Mouse (Mus musculus) midbrain, embryonic 12.5 days (tissue): ENCODE results near the gene Gdpd1. TPM values are rescaled to one million over a fixed set of nuclear protein-coding genes. Genes with fewer than 3 reads are reported as not detected.

Experiments
- ATAC-seq: fragments of 200-750 bp; cut with Nextera tagmentation; 2 replicates; pipeline ENCODE4 v1.8.0; 2017; ENCODE audit warnings: low read depth, moderate TSS enrichment, moderate library complexity; ENCODE audit not compliant: low FRiP score
- H3K27ac ChIP-seq: fragments of 300-500 bp; sonication (generic); replicated peaks from 2 replicates; pipeline ENCODE4 v1.5.1; 2016; ENCODE audit warnings: mild to moderate bottlenecking
- H3K27me3 ChIP-seq: fragments of 300-500 bp; sonication (generic); 2 replicates; pipeline ENCODE4 v1.6.1; 2016; ENCODE audit warnings: mild to moderate bottlenecking
- H3K36me3 ChIP-seq: fragments of 300-500 bp; sonication (generic); 2 replicates; pipeline ENCODE4 v1.6.1; 2016
- H3K4me1 ChIP-seq: fragments of 300-500 bp; sonication (generic); 2 replicates; pipeline ENCODE4 v1.6.1; 2016
- H3K4me2 ChIP-seq: fragments of 300-500 bp; sonication (generic); replicated peaks from 2 replicates; pipeline ENCODE4 v1.6.1; 2016; ENCODE audit warnings: mild to moderate bottlenecking, moderate library complexity
- H3K4me3 ChIP-seq: fragments of 300-500 bp; sonication (generic); 2 replicates; pipeline ENCODE4 v1.5.1; 2016; ENCODE audit warnings: mild to moderate bottlenecking
- H3K9ac ChIP-seq: fragments of 300-500 bp; sonication (generic); replicated peaks from 2 replicates; pipeline ENCODE4 v1.6.1; 2016; ENCODE audit warnings: mild to moderate bottlenecking, moderate library complexity
- H3K9me3 ChIP-seq: fragments of 300-500 bp; sonication (generic); 2 replicates; pipeline ENCODE4 v1.6.1; 2016; ENCODE audit warnings: mild to moderate bottlenecking
- WGBS: fragments of 180-500 bp; shearing (Covaris S2); methylation state at CpG from one replicate; pipeline ENCODE4 v1.1.7; 2016; 5-methylcytosine and 5-hydroxymethylcytosine counted together
- polyA plus RNA-seq: library from polyadenylated mRNA; unstranded; fragments of >200 nt; fragmentation: Nextera tagmentation; extraction: Ambion mirVana; gene quantifications from 2 replicates; pipeline ENCODE4 v1.2.1, GENCODE M21; 2016

Gene Gdpd1
- polyA plus RNA-seq, 1 experiment from 2014 or later: 120 TPM

DNA sequence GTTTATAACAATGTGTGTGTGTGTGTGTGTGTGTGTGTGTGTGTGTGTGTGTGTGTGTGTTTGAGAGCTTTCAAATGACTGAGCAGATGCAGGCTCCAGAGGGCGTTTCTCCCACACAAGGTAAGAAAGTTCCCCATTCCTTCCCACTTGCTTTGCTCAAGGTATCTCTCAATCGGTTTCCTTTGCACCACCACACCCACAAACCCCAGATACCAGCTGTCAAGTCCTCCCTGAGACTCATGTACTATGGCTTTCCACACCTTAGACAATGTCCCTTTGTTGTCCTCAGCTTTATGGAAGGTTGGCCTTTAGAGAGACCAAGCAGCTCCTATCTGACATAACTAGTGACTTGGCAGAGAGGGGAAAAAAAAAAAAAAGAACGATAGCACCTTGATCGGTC, 51.1 kb downstream of the Gdpd1 start:
- WGBS: 87% methylated on average over 3 of the region's 4 CpGs
- no peak overlapping the region for H3K4me2 ChIP-seq
- no peaks in the 10 kb centered on the region for H3K4me1 ChIP-seq
- no peak overlapping the region for H3K9ac ChIP-seq
- no peak overlapping the region for H3K27ac ChIP-seq
- H3K4me3 ChIP-seq: no peak overlapping the region
- no peaks in the 10 kb centered on the region for H3K9me3 ChIP-seq
- no peaks in the 10 kb centered on the region for H3K27me3 ChIP-seq
- no peaks in the 10 kb centered on the region for H3K36me3 ChIP-seq
- no peak for ATAC-seq

DNA sequence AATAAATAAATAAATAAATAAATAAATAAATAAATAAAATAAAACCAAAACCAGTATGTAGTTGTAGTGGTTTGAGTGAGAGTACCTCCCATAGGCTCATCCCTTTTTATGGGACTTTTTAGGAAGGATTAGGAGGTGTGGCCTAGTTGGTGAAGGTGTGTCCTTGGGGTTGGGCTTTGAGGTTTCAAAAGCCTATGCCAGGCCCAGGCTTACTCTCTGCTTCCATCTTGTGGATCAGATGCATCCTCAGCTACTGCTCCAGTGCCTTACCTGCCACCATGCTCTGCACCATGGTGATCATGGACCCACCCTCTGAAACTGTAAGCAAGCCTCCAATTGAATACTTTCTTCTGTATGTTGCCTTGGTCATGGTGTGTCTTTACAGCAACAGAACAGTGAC, 52.3 kb downstream of the Gdpd1 start:
- H3K27me3 ChIP-seq: no peaks in the 10 kb centered on the region
- H3K36me3 ChIP-seq: no peaks in the 10 kb centered on the region
- H3K4me2 ChIP-seq: no peak overlapping the region
- no peak overlapping the region for H3K9ac ChIP-seq
- no peak overlapping the region for H3K27ac ChIP-seq
- no peaks in the 10 kb centered on the region for H3K4me1 ChIP-seq
- no peak overlapping the region for H3K4me3 ChIP-seq
- no peak for ATAC-seq
- H3K9me3 ChIP-seq: no peaks in the 10 kb centered on the region

DNA sequence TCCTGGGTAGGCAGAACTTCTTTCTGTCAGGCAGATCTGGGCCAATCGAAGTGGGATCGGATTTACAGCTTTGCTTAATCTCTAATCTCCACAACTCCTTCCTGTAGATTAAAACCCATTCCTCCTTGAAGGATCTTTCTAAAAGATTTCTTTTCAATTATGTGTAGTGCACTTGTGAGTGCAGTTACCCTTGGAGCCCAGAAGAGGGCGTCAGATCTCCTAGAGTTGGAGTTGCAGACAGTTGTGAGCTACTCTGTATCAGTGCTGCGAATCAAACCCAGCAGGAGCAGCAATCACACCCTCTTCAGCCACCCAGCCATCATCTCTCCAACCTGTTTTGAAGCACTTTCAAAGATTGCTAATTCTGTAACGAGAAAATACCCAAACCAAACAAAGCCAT, 53.4 kb downstream of the Gdpd1 start:
- Histone ChIP-seq H3K9me3 (no peaks in the 10 kb centered on the region), H3K9ac (no peak overlapping the region)

DNA sequence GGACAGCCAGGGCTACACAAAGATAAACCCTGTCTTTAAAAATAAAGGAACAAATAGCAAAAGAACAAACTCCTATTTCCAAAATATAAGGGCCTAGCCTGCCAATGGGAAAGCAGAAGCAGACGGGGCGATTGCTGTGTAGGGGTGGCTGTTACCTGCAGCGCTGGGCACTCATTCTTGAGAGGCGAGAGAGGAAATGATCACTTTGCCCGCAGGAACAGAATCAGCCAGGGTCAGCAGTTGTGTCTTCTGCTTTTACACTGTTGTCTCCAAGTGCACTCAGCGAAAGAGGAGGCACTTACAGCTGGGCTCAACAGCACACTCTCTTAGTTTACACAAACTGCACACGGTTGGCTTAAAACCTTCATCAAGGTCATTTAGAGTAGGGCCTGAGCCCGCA, 54.4 kb downstream of the Gdpd1 start:
- no peaks in the 10 kb centered on the region for H3K27me3 ChIP-seq
- no peak overlapping the region for H3K27ac ChIP-seq
- H3K4me2 ChIP-seq: no peak overlapping the region
- H3K9ac ChIP-seq: no peak overlapping the region
- 90% methylated on average over 8 of the region's 8 CpGs for WGBS
- no peaks in the 10 kb centered on the region for H3K4me1 ChIP-seq
- H3K36me3 ChIP-seq: no peaks in the 10 kb centered on the region
- no peaks in the 10 kb centered on the region for H3K9me3 ChIP-seq
- no peak for ATAC-seq
- H3K4me3 ChIP-seq: no peak overlapping the region

More for the DNA sequence above, 53.4 kb downstream of the Gdpd1 start:
- Histone ChIP-seq H3K36me3 (no peaks in the 10 kb centered on the region), H3K4me3 (no peak overlapping the region), H3K4me2 (no peak overlapping the region), H3K4me1 (no peaks in the 10 kb centered on the region), H3K27me3 (no peaks in the 10 kb centered on the region), H3K27ac (no peak overlapping the region)
- 82% methylated on average over 5 of the region's 5 CpGs for WGBS
- no peak for ATAC-seq

DNA sequence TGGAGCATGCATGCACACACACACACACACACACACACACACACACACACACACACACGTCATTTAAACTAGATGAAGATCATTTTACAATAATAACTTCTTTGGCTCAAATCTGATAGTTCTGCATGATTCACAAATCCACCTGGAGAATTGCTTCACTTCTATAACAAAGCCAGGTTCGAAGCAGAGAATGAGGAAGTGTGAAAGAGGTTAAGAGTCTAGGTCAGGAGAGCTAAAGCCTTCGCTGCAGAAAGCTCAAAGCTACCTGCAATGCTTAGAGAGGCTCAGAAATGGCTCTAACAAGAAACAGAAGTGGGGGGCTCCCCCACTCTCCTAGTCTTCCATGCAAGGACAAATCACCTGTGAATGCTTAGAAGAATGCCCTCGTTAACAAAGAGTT, 55.8 kb downstream of the Gdpd1 start:
- H3K4me3 ChIP-seq: no peak overlapping the region
- H3K36me3 ChIP-seq: no peaks in the 10 kb centered on the region
- H3K4me1 ChIP-seq: no peaks in the 10 kb centered on the region
- H3K27ac ChIP-seq: no peak overlapping the region
- no peak overlapping the region for H3K9ac ChIP-seq
- no peak overlapping the region for H3K4me2 ChIP-seq
- H3K9me3 ChIP-seq: no peaks in the 10 kb centered on the region
- H3K27me3 ChIP-seq: no peaks in the 10 kb centered on the region
- no peak for ATAC-seq
- 82% methylated on average over 4 of the region's 4 CpGs for WGBS

DNA sequence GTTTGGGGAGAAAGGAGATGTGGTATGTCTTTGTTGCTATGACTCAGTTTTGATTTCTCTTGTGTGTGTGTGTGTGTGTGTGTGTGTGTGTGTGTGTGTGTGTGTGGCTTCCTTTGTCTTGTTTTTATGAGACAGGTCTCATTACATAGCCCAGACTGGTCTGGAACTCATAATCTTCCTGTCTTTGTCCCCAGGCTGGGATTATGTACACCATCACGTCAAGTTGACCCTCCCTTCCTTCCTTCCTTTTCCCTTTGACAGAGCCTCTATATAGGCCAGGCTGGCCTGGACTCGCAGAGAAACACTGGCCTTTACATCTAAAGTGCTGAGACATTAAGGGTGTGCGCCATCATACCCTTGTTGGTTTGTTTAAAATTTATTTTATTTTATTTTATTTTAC, 58.2 kb downstream of the Gdpd1 start:
- Histone ChIP-seq H3K27ac (no peak overlapping the region), H3K4me3 (no peak overlapping the region), H3K9ac (no peak overlapping the region), H3K4me1 (no peaks in the 10 kb centered on the region), H3K9me3 (no peaks in the 10 kb centered on the region), H3K27me3 (no peaks in the 10 kb centered on the region), H3K4me2 (no peak overlapping the region), H3K36me3 (no peaks in the 10 kb centered on the region)
- no peak for ATAC-seq
- 70% methylated on average over 3 of the region's 3 CpGs for WGBS

DNA sequence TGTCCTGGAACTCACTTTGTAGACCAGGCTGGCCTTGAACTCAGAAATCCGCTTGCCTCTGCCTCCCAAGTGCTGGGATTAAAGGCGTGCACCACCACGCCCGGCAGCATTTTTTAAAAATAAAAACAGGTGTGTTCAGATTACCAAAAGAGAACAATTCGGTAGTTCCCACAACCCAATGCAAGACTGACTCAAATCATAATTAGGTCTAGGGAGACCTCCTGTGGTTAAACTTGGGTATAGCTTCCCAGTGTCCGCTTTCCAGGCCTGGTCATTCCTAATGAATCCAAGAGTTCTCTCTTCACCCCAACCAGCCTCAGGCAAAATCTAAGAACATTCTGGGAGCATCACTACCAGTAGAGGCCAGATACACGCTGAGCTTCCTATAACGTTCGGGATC, 63.4 kb downstream of the Gdpd1 start:
- 20% methylated on average over 9 of the region's 9 CpGs for WGBS

DNA sequence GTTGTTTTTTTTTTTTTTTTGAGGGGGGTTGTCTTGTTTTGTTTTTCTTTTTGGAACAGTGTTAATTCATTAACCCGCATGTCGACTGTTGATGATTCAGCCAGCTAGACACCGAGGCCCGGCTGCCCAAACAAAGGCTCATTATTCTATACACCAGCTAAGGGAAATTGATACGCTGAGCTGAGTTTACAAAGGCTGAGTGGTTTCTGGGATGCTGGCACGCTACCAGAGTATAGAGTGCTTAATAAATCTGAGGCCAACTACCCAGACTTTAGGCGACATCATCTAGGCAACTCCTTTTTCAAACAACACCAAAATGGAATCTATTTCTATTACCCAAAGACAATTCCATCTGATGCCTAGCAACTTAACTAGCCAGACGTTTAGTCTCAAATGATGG, 66.5 kb downstream of the Gdpd1 start:
- Histone ChIP-seq H3K4me2 (no peak overlapping the region), H3K27ac (peak overlapping the region; percentile 39; the same call in 1 of the 2 replicates), H3K27me3 (no peaks in the 10 kb centered on the region), H3K9me3 (no peaks in the 10 kb centered on the region), H3K9ac (no peak overlapping the region), H3K4me3 (no peak overlapping the region), H3K4me1 (peaks cover 11% of the 10 kb centered on the region), H3K36me3 (no peaks in the 10 kb centered on the region)
- ATAC-seq: 0 out of 2 replicates have a peak, but pooled peaks have one; percentile 30
- WGBS: 30% methylated on average over 8 of the region's 8 CpGs

More for the DNA sequence above, 63.4 kb downstream of the Gdpd1 start:
- H3K4me1 ChIP-seq: peaks cover 11% of the 10 kb centered on the region
- H3K36me3 ChIP-seq: no peaks in the 10 kb centered on the region
- no peak overlapping the region for H3K9ac ChIP-seq
- H3K27ac ChIP-seq: no peak overlapping the region
- H3K9me3 ChIP-seq: no peaks in the 10 kb centered on the region
- ATAC-seq: no peak
- H3K4me2 ChIP-seq: no peak overlapping the region
- no peaks in the 10 kb centered on the region for H3K27me3 ChIP-seq
- no peak overlapping the region for H3K4me3 ChIP-seq

DNA sequence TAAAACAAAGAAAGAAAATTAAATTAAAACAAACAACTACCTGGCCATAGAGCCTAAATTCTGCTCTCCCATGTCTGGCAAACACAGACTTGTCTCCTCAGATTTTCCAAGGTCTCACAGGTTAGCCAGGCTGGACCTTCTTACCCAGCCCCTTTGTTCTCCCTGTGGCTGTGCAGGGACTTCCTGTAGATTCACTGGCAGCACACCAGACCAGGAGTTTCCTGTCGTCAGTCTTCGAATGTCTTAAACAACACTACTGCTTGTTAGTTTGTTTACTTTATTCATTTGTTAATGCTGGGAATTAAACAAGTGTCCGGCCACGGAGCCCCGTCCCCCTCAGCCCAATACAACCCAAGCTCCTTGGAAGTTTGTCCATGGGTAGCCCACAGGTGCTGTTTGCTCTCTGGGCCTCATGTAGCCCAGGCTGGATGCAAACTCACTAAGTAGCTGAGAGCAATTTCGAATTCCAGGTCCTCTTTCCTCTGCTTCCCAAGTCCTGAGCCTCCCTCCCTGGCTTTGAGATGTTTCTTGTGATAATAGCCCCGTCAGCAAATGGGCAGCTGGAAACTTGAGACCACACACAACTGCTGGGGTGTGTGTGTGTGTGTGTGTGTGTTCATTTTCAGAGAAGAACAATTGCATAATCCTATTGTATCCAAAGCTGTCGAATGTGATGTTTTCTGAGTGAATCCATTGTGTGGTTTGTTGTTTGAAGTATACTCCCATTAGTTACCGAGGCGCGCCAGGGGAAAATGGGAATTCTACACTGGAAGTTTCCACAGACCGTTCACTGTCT, 68.7 kb downstream of the Gdpd1 start:
- no peak overlapping the region for H3K27ac ChIP-seq

DNA sequence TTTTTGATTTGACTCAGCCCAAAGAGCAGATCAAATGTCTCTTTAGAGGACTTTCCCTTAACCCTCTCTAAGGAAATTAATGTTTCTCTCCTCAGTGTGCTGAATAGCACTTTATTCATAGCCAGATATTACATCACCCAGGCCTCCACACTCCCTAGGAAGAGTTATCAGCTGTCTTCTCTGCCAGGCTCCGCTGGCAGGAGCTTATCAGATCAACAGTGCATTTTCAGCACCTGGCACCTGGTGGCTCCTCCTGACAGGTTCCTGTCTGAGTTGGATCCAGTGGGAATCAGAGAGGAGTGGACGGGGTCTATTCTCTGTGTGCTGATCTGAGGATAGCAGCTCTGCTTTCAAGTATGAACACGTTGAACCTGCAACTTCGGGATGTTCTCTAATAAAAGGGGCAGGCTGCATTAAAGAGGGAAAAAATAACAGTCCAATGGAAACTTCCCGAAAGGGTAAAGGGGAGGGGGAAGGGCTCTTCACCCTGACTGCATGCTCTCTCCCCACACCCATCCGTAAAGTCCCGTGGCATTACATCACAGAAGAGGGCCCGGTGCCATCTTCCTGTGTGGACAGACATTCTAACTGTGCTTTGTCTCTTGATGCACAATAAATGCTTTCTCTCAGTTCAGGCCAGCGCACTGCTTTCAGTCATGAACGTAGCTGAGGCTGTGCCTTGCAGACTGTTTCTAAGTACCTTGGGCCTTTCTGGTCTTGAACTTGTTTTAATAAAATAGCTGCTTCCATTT, 71.6 kb downstream of the Gdpd1 start:
- Histone ChIP-seq H3K9me3 (no peaks in the 10 kb centered on the region), H3K36me3 (no peaks in the 10 kb centered on the region), H3K27ac (no peak overlapping the region), H3K4me1 (peaks cover 3% of the 10 kb centered on the region; the same call in 1 of the 2 replicates), H3K9ac (no peak overlapping the region), H3K4me2 (no peak overlapping the region), H3K27me3 (no peaks in the 10 kb centered on the region; the same call in 1 of the 2 replicates), H3K4me3 (no peak overlapping the region)
- 85% methylated on average over 10 of the region's 10 CpGs for WGBS
- no peak for ATAC-seq

More for the DNA sequence above, 68.7 kb downstream of the Gdpd1 start:
- H3K4me2 ChIP-seq: no peak overlapping the region
- 57% methylated on average over 12 of the region's 12 CpGs for WGBS
- no peak for ATAC-seq
- peaks cover 11% of the 10 kb centered on the region for H3K4me1 ChIP-seq
- H3K9me3 ChIP-seq: no peaks in the 10 kb centered on the region
- no peaks in the 10 kb centered on the region; the same call in 1 of the 2 replicates for H3K27me3 ChIP-seq
- H3K9ac ChIP-seq: no peak overlapping the region
- H3K4me3 ChIP-seq: no peak overlapping the region
- H3K36me3 ChIP-seq: no peaks in the 10 kb centered on the region

DNA sequence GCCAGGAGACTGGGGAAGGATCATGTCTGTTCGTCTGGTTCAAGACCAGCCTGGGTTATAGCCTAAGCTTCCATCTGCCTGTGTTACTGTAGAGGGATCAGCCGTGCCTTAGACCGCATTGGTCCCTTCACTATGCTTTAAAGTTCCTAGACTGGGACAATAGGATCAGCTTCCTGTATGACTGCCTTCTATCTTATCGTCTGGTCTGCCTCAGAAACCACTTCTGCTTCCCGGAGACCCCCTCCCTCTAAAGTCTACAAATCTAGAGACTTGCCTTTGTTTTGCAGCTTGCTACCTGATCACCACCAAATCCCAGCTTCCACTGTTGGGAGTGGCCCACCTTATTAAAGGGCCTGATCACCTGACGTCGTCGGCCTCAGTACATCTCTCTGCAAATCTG, 72.6 kb downstream of the Gdpd1 start:
- Histone ChIP-seq H3K4me1 (no peaks in the 10 kb centered on the region), H3K27me3 (no peaks in the 10 kb centered on the region; the same call in 1 of the 2 replicates), H3K9me3 (no peaks in the 10 kb centered on the region), H3K4me2 (no peak overlapping the region), H3K4me3 (no peak overlapping the region), H3K36me3 (no peaks in the 10 kb centered on the region), H3K27ac (no peak overlapping the region), H3K9ac (no peak overlapping the region)
- 84% methylated on average over 8 of the region's 8 CpGs for WGBS
- no peak for ATAC-seq

DNA sequence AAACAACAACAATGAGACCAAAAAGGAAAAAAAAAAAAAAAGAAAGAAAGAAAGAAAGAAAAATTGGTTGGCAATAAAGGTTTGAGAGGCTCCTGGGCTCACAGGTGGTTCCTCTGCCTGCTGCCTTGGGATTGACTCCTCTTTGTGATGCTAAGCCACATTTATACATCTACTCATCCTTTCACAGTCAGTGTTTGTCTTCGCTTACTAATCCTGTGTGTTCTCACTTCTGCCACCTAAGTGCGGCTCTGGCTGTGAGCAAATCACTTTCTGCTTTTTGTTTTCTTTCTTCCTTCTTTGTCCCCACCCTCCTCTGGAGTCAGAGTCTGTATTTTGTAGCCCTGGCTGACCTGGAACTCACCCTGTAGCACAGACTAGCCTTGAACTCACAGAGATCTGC, 77.6 kb downstream of the Gdpd1 start:
- H3K9me3 ChIP-seq: no peaks in the 10 kb centered on the region
- no peak overlapping the region for H3K9ac ChIP-seq
- peaks cover 6% of the 10 kb centered on the region for H3K27me3 ChIP-seq

More for the DNA sequence above, 77.6 kb downstream of the Gdpd1 start:
- H3K27ac ChIP-seq: no peak overlapping the region
- ATAC-seq: no peak
- no peak overlapping the region for H3K4me2 ChIP-seq
- WGBS: 39% methylated on average over 2 of the region's 2 CpGs
- peaks cover 35% of the 10 kb centered on the region for H3K4me1 ChIP-seq
- no peaks in the 10 kb centered on the region for H3K36me3 ChIP-seq
- no peak overlapping the region for H3K4me3 ChIP-seq
